Comparison of ENCODE assay signal across 25 mouse cellular contexts in the genomic region with DNA sequence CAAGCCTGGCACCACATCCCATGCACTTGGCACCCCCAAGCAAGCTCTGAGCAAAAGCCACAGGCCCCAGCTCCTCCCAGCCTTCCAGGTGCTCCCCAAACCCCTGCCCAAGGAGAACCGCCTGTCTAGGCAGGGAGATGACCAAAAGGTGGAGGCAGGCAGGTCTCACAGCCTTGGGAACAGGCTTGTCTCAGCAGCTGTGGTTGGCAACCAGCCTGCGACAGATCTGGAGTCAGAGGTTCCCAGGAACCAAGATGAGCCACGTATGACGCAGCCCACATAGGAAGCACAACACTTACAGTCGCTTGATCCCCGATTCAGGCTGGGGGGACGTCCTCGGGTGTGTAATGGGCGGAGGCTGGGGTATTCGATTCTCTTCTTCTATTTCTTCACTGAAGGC.
"Had no signal": no experiment of that assay in that cellular context is flagged by ENCODE, and none has a peak within 500 bp of the region (broad histone marks: within the 10 kb centered on the region; RNA-seq: fewer than 3 reads in every experiment).

No protein-coding gene starts in this region.

- DNase-seq: forebrain, postnatal 0 days; gastrocnemius, postnatal 36 days; heart, adult 11 months; heart, postnatal 10 days; heart, postnatal 36 days; kidney, adult 11 months; kidney, adult 2 months; kidney, adult 9 months; kidney, postnatal 14 days; kidney, postnatal 36 days; layer of hippocampus, adult 9-11 months; layer of hippocampus, postnatal 36 days; left cerebral cortex, postnatal 4 days had no signal

- H3K4me3 ChIP-seq: heart, embryonic 10.5 days; heart, embryonic 12.5 days; hindbrain, embryonic 13.5 days; hindbrain, embryonic 15.5 days; kidney, embryonic 15.5 days; limb, embryonic 13.5 days; limb, embryonic 15.5 days; liver, embryonic 12.5 days had no signal

- H3K9ac ChIP-seq: forebrain, postnatal 0 days; heart, embryonic 12.5 days; hindbrain, embryonic 13.5 days; hindbrain, embryonic 15.5 days; kidney, embryonic 15.5 days; limb, embryonic 13.5 days; limb, embryonic 15.5 days; liver, embryonic 12.5 days; liver, embryonic 14.5 days had no signal

- H3K9me3 ChIP-seq: heart, embryonic 10.5 days; heart, embryonic 12.5 days; hindbrain, embryonic 13.5 days; hindbrain, embryonic 15.5 days; kidney, embryonic 15.5 days; limb, embryonic 13.5 days; limb, embryonic 15.5 days; liver, embryonic 12.5 days had no signal

- ATAC-seq: forebrain, postnatal 0 days; hindbrain, postnatal 0 days; intestine, embryonic 16.5 days; liver, embryonic 12.5 days had no signal

- H3K27me3 ChIP-seq: heart, embryonic 12.5 days; hindbrain, embryonic 13.5 days; hindbrain, embryonic 15.5 days; kidney, embryonic 15.5 days; limb, embryonic 13.5 days; limb, embryonic 15.5 days had no signal

- H3K4me1 ChIP-seq: hindbrain, embryonic 15.5 days; limb, embryonic 13.5 days; limb, embryonic 15.5 days had no signal

- H3K4me2 ChIP-seq: heart, embryonic 12.5 days; hindbrain, embryonic 13.5 days; hindbrain, embryonic 15.5 days; kidney, embryonic 15.5 days; limb, embryonic 13.5 days; limb, embryonic 15.5 days; liver, embryonic 12.5 days had no signal

- H3K27ac ChIP-seq: heart, embryonic 10.5 days; hindbrain, embryonic 13.5 days; hindbrain, embryonic 15.5 days; hindbrain, postnatal 0 days; kidney, embryonic 15.5 days; kidney, postnatal 0 days; limb, embryonic 13.5 days; limb, embryonic 15.5 days; liver, embryonic 12.5 days; liver, embryonic 14.5 days had no signal
